Mouse (Mus musculus): ENCODE measurements around the gene Mroh8. TPM values are rescaled to one million over a fixed set of nuclear protein-coding genes. Genes with fewer than 3 reads are reported as not detected.
"Not testable (repeated sequence)": the region's sequence is repeated elsewhere in the genome, so short reads cannot be mapped to it uniquely, and the experiment has no call there.

Gene Mroh8
- total RNA-seq, 1 experiment from 2014 or later, result 0.15 TPM

GRCm38 (mm10) chr2:157303096-157303495, 23.7 kb upstream of the Mroh8 start:
- no peak for ATAC-seq (replicated peaks in 1 of 2; ENCODE audit: insufficient read depth in 1 of 2, low FRiP score in 2 of 2, low TSS enrichment in 1 of 2, low read depth in 1 of 2, poor library complexity in 2 of 2, severe bottlenecking in 2 of 2)

GRCm38 (mm10) chr2:157300051-157300450, 20.7 kb upstream of the Mroh8 start:
- no peak for ATAC-seq (replicated peaks in 1 of 2; ENCODE audit: insufficient read depth in 1 of 2, low FRiP score in 2 of 2, low TSS enrichment in 1 of 2, low read depth in 1 of 2, poor library complexity in 2 of 2, severe bottlenecking in 2 of 2)

- no peak for ATAC-seq (replicated peaks in 1 of 2; ENCODE audit: insufficient read depth in 1 of 2, low FRiP score in 2 of 2, low TSS enrichment in 1 of 2, low read depth in 1 of 2, poor library complexity in 2 of 2, severe bottlenecking in 2 of 2)
Measured at GRCm38 (mm10) chr2:157296105-157296689, 16.8 kb upstream of the Mroh8 start.

GRCm38 (mm10) chr2:157292093-157292492, 12.7 kb upstream of the Mroh8 start:
- ATAC-seq (replicated peaks in 1 of 2; ENCODE audit: insufficient read depth in 1 of 2, low FRiP score in 2 of 2, low TSS enrichment in 1 of 2, low read depth in 1 of 2, poor library complexity in 2 of 2, severe bottlenecking in 2 of 2), result peak in 1 of 2 experiments; percentile 65; a peak in 2 of 4 replicates

GRCm38 (mm10) chr2:157288996-157289395, 9.6 kb upstream of the Mroh8 start:
- ATAC-seq (replicated peaks in 1 of 2; ENCODE audit: insufficient read depth in 1 of 2, low FRiP score in 2 of 2, low TSS enrichment in 1 of 2, low read depth in 1 of 2, poor library complexity in 2 of 2, severe bottlenecking in 2 of 2), result no peak; a peak in 1 of 4 replicates

GRCm38 (mm10) chr2:157287542-157287941, 8.2 kb upstream of the Mroh8 start:
- peak; percentile 65 to 75 for ATAC-seq (replicated peaks in 1 of 2; ENCODE audit: insufficient read depth in 1 of 2, low FRiP score in 2 of 2, low TSS enrichment in 1 of 2, low read depth in 1 of 2, poor library complexity in 2 of 2, severe bottlenecking in 2 of 2)

GRCm38 (mm10) chr2:157283321-157283720, 4.0 kb upstream of the Mroh8 start:
- ATAC-seq (replicated peaks in 1 of 2; ENCODE audit: insufficient read depth in 1 of 2, low FRiP score in 2 of 2, low TSS enrichment in 1 of 2, low read depth in 1 of 2, poor library complexity in 2 of 2, severe bottlenecking in 2 of 2), result no peak

GRCm38 (mm10) chr2:157278717-157279415, 483 bp downstream of the Mroh8 start, which contains the start of gene Rpn2:
Rpn2 (plus strand) TSS chr2:157279017.
- peak; percentile 97 to 100 for ATAC-seq (replicated peaks in 1 of 2; ENCODE audit: insufficient read depth in 1 of 2, low FRiP score in 2 of 2, low TSS enrichment in 1 of 2, low read depth in 1 of 2, poor library complexity in 2 of 2, severe bottlenecking in 2 of 2)

- ATAC-seq (replicated peaks in 1 of 2; ENCODE audit: insufficient read depth in 1 of 2, low FRiP score in 2 of 2, low TSS enrichment in 1 of 2, low read depth in 1 of 2, poor library complexity in 2 of 2, severe bottlenecking in 2 of 2), result no peak
Measured at GRCm38 (mm10) chr2:157263832-157264231, 15.5 kb downstream of the Mroh8 start.

GRCm38 (mm10) chr2:157263101-157263500, 16.2 kb downstream of the Mroh8 start:
- ATAC-seq (replicated peaks in 1 of 2; ENCODE audit: insufficient read depth in 1 of 2, low FRiP score in 2 of 2, low TSS enrichment in 1 of 2, low read depth in 1 of 2, poor library complexity in 2 of 2, severe bottlenecking in 2 of 2), result no peak

- no peak for ATAC-seq (replicated peaks in 1 of 2; ENCODE audit: insufficient read depth in 1 of 2, low FRiP score in 2 of 2, low TSS enrichment in 1 of 2, low read depth in 1 of 2, poor library complexity in 2 of 2, severe bottlenecking in 2 of 2)
Measured at GRCm38 (mm10) chr2:157262506-157262905, 16.8 kb downstream of the Mroh8 start.

- no peak for ATAC-seq (replicated peaks in 1 of 2; ENCODE audit: insufficient read depth in 1 of 2, low FRiP score in 2 of 2, low TSS enrichment in 1 of 2, low read depth in 1 of 2, poor library complexity in 2 of 2, severe bottlenecking in 2 of 2)
Measured at GRCm38 (mm10) chr2:157261930-157262329, 17.4 kb downstream of the Mroh8 start.

- ATAC-seq (replicated peaks in 1 of 2; ENCODE audit: insufficient read depth in 1 of 2, low FRiP score in 2 of 2, low TSS enrichment in 1 of 2, low read depth in 1 of 2, poor library complexity in 2 of 2, severe bottlenecking in 2 of 2), result peak; percentile 84 to 89
Measured at GRCm38 (mm10) chr2:157259720-157260119, 19.6 kb downstream of the Mroh8 start.

GRCm38 (mm10) chr2:157248111-157248510, 31.2 kb downstream of the Mroh8 start:
- ATAC-seq (replicated peaks in 1 of 2; ENCODE audit: insufficient read depth in 1 of 2, low FRiP score in 2 of 2, low TSS enrichment in 1 of 2, low read depth in 1 of 2, poor library complexity in 2 of 2, severe bottlenecking in 2 of 2), result no peak

GRCm38 (mm10) chr2:157245603-157246002, 33.7 kb downstream of the Mroh8 start:
- ATAC-seq (replicated peaks in 1 of 2; ENCODE audit: insufficient read depth in 1 of 2, low FRiP score in 2 of 2, low TSS enrichment in 1 of 2, low read depth in 1 of 2, poor library complexity in 2 of 2, severe bottlenecking in 2 of 2), result no peak

- no peak for ATAC-seq (replicated peaks in 1 of 2; ENCODE audit: insufficient read depth in 1 of 2, low FRiP score in 2 of 2, low TSS enrichment in 1 of 2, low read depth in 1 of 2, poor library complexity in 2 of 2, severe bottlenecking in 2 of 2)
Measured at GRCm38 (mm10) chr2:157245001-157245400, 34.3 kb downstream of the Mroh8 start.

- no peak for ATAC-seq (replicated peaks in 1 of 2; ENCODE audit: insufficient read depth in 1 of 2, low FRiP score in 2 of 2, low TSS enrichment in 1 of 2, low read depth in 1 of 2, poor library complexity in 2 of 2, severe bottlenecking in 2 of 2)
Measured at GRCm38 (mm10) chr2:157235946-157236345, 43.4 kb downstream of the Mroh8 start.

- not testable (repeated sequence) for ATAC-seq (replicated peaks in 1 of 2; ENCODE audit: insufficient read depth in 1 of 2, low FRiP score in 2 of 2, low TSS enrichment in 1 of 2, low read depth in 1 of 2, poor library complexity in 2 of 2, severe bottlenecking in 2 of 2)
Measured at GRCm38 (mm10) chr2:157221916-157222315, 57.4 kb downstream of the Mroh8 start.

GRCm38 (mm10) chr2:157220108-157220507, 59.2 kb downstream of the Mroh8 start:
- no peak for ATAC-seq (replicated peaks in 1 of 2; ENCODE audit: insufficient read depth in 1 of 2, low FRiP score in 2 of 2, low TSS enrichment in 1 of 2, low read depth in 1 of 2, poor library complexity in 2 of 2, severe bottlenecking in 2 of 2)
